Mouse (Mus musculus) stomach, postnatal 0 days (tissue): ENCODE results near the gene Dner.
"Not testable (repeated sequence)": the region's sequence is repeated elsewhere in the genome, so short reads cannot be mapped to it uniquely, and the experiment has no call there.

Source experiments
- CTCF ChIP-seq: IDR thresholded peaks from 2 replicates; pipeline ENCODE4 v1.5.1; 2016; ENCODE audit warnings: antibody characterized with exemption, low read depth, mild to moderate bottlenecking, moderate library complexity
- EP300 ChIP-seq: optimal IDR thresholded peaks from 2 replicates; pipeline ENCODE3; 2016; ENCODE audit warnings: antibody characterized with exemption

- TF ChIP-seq CTCF, EP300: not testable (repeated sequence)
Measured at GRCm38 (mm10) chr1:84331861-84332260, 364.2 kb downstream of the Dner start.
